Mouse (Mus musculus): ENCODE measurements at regions not wholly inside any gene's neighbourhood (a gene's known extent, or its start where the extent isn't known, plus 50 kb on each side); places are given as distances from the start of the nearest gene placed in this dataset.
A peak's percentile ranks its signal among the peaks of the same experiment; 100 is the strongest.

GRCm38 (mm10) chr5:118841210-118842016, 280.9 kb downstream of the Med13l start:
- no peaks in the 10 kb centered on the region for H3K4me1 ChIP-seq (ENCODE audit: control insufficient read depth, insufficient read depth, low read length)
- ATAC-seq (ENCODE audit: low read depth) (peak; percentile 79), DNase-seq (ENCODE audit: low spot score) (peak; percentile 91)
- 44% methylated on average over 21 of the region's 21 CpGs for WGBS
- no peak overlapping the region for H3K9ac ChIP-seq (ENCODE audit: low read depth, low read length)
- H3K36me3 ChIP-seq (ENCODE audit: control insufficient read depth, insufficient read depth, low read length): no peaks in the 10 kb centered on the region
- H3K9me3 ChIP-seq (ENCODE audit: control insufficient read depth, low read length): no peaks in the 10 kb centered on the region
- H3K4me2 ChIP-seq (ENCODE audit: low read depth, low read length): peak overlapping the region; percentile 7
- H3K27ac ChIP-seq (replicated peaks; ENCODE audit: low read depth, low read length): peak overlapping the region; percentile 53
- H3K27me3 ChIP-seq (replicated peaks; ENCODE audit: control insufficient read depth, insufficient read depth, low read length): no peaks in the 10 kb centered on the region
- H3K4me3 ChIP-seq (ENCODE audit: low read depth, low read length): no peak overlapping the region

GRCm38 (mm10) chr5:118842017-118842396, 281.5 kb downstream of the Med13l start:
- Histone ChIP-seq H3K36me3 (ENCODE audit: control insufficient read depth, insufficient read depth, low read length) (no peaks in the 10 kb centered on the region), H3K4me2 (ENCODE audit: low read depth, low read length) (no peak overlapping the region; the same call in 1 of the 2 replicates), H3K4me1 (ENCODE audit: control insufficient read depth, insufficient read depth, low read length) (no peaks in the 10 kb centered on the region), H3K9ac (ENCODE audit: low read depth, low read length) (no peak overlapping the region), H3K27me3 (replicated peaks; ENCODE audit: control insufficient read depth, insufficient read depth, low read length) (no peaks in the 10 kb centered on the region), H3K27ac (replicated peaks; ENCODE audit: low read depth, low read length) (peak overlapping the region; percentile 16; the same call in 1 of the 2 replicates), H3K9me3 (ENCODE audit: control insufficient read depth, low read length) (no peaks in the 10 kb centered on the region), H3K4me3 (ENCODE audit: low read depth, low read length) (no peak overlapping the region)
- WGBS: 33% methylated on average over 10 of the region's 10 CpGs
- ATAC-seq (ENCODE audit: low read depth): peak; percentile 78
- peak; percentile 93 for DNase-seq (ENCODE audit: low spot score)

- H3K4me1 ChIP-seq (ENCODE audit: control insufficient read depth, insufficient read depth, low read length): no peaks in the 10 kb centered on the region
- no peak for ATAC-seq (ENCODE audit: low read depth)
- H3K9ac ChIP-seq (ENCODE audit: low read depth, low read length): no peak overlapping the region
- WGBS: 62% methylated on average over 9 of the region's 12 CpGs
- H3K4me3 ChIP-seq (ENCODE audit: low read depth, low read length): no peak overlapping the region
- DNase-seq (ENCODE audit: low spot score): no peak
- no peaks in the 10 kb centered on the region for H3K27me3 ChIP-seq (replicated peaks; ENCODE audit: control insufficient read depth, insufficient read depth, low read length)
- no peak overlapping the region for H3K4me2 ChIP-seq (ENCODE audit: low read depth, low read length)
- H3K27ac ChIP-seq (replicated peaks; ENCODE audit: low read depth, low read length): no peak overlapping the region
- H3K36me3 ChIP-seq (ENCODE audit: control insufficient read depth, insufficient read depth, low read length): no peaks in the 10 kb centered on the region
- H3K9me3 ChIP-seq (ENCODE audit: control insufficient read depth, low read length): no peaks in the 10 kb centered on the region
Observed at GRCm38 (mm10) chr5:118857001-118857400, 296.5 kb downstream of the Med13l start.

GRCm38 (mm10) chr5:118861143-118861847, 300.8 kb downstream of the Med13l start:
- no peak overlapping the region for H3K4me2 ChIP-seq (ENCODE audit: low read depth, low read length)
- WGBS: 79% methylated on average over 13 of the region's 13 CpGs

GRCm38 (mm10) chr5:118867511-118867910, 307.0 kb downstream of the Med13l start:
- no peaks in the 10 kb centered on the region for H3K36me3 ChIP-seq (ENCODE audit: control insufficient read depth, insufficient read depth, low read length)
- WGBS: 87% methylated on average over 5 of the region's 5 CpGs
- H3K27me3 ChIP-seq (replicated peaks; ENCODE audit: control insufficient read depth, insufficient read depth, low read length): no peaks in the 10 kb centered on the region
- DNase-seq (ENCODE audit: low spot score) (no peak), ATAC-seq (ENCODE audit: low read depth) (no peak)
- H3K27ac ChIP-seq (replicated peaks; ENCODE audit: low read depth, low read length): no peak overlapping the region
- H3K4me2 ChIP-seq (ENCODE audit: low read depth, low read length): no peak overlapping the region
- 0 out of 2 replicates have a peak, but pooled peaks cover 3% of the 10 kb centered on the region for H3K4me1 ChIP-seq (ENCODE audit: control insufficient read depth, insufficient read depth, low read length)
- no peak overlapping the region for H3K9ac ChIP-seq (ENCODE audit: low read depth, low read length)
- peaks cover 6% of the 10 kb centered on the region; the same call in 1 of the 2 replicates for H3K9me3 ChIP-seq (ENCODE audit: control insufficient read depth, low read length)
- H3K4me3 ChIP-seq (ENCODE audit: low read depth, low read length): no peak overlapping the region

More at GRCm38 (mm10) chr5:118861143-118861847, 300.8 kb downstream of the Med13l start:
- ATAC-seq (ENCODE audit: low read depth) (no peak), DNase-seq (ENCODE audit: low spot score) (no peak)
- no peaks in the 10 kb centered on the region for H3K4me1 ChIP-seq (ENCODE audit: control insufficient read depth, insufficient read depth, low read length)
- no peaks in the 10 kb centered on the region for H3K36me3 ChIP-seq (ENCODE audit: control insufficient read depth, insufficient read depth, low read length)
- no peak overlapping the region for H3K9ac ChIP-seq (ENCODE audit: low read depth, low read length)
- no peaks in the 10 kb centered on the region for H3K27me3 ChIP-seq (replicated peaks; ENCODE audit: control insufficient read depth, insufficient read depth, low read length)
- no peak overlapping the region for H3K27ac ChIP-seq (replicated peaks; ENCODE audit: low read depth, low read length)
- no peak overlapping the region for H3K4me3 ChIP-seq (ENCODE audit: low read depth, low read length)
- H3K9me3 ChIP-seq (ENCODE audit: control insufficient read depth, low read length): peaks cover 10% of the 10 kb centered on the region; the same call in 1 of the 2 replicates

- no peak overlapping the region for H3K9ac ChIP-seq (ENCODE audit: low read depth, low read length)
- peak; percentile 55; the same call in 1 of the 2 replicates for ATAC-seq (ENCODE audit: low read depth)
- 52% methylated on average over 9 of the region's 9 CpGs for WGBS
Observed at GRCm38 (mm10) chr5:118869330-118869729, 308.9 kb downstream of the Med13l start.

GRCm38 (mm10) chr5:118873871-118874270, 313.4 kb downstream of the Med13l start:
- no peaks in the 10 kb centered on the region for H3K9me3 ChIP-seq (ENCODE audit: control insufficient read depth, low read length)
- WGBS: 52% methylated on average over 7 of the region's 7 CpGs
- H3K4me3 ChIP-seq (ENCODE audit: low read depth, low read length): no peak overlapping the region
- ATAC-seq (ENCODE audit: low read depth): no peak
- peak overlapping the region; percentile 48; the same call in 1 of the 2 replicates for H3K9ac ChIP-seq (ENCODE audit: low read depth, low read length)
- no peak for DNase-seq (ENCODE audit: low spot score)
- H3K27ac ChIP-seq (replicated peaks; ENCODE audit: low read depth, low read length): no peak overlapping the region
- no peaks in the 10 kb centered on the region for H3K36me3 ChIP-seq (ENCODE audit: control insufficient read depth, insufficient read depth, low read length)
- H3K4me1 ChIP-seq (ENCODE audit: control insufficient read depth, insufficient read depth, low read length): 0 out of 2 replicates have a peak, but pooled peaks cover 3% of the 10 kb centered on the region
- H3K4me2 ChIP-seq (ENCODE audit: low read depth, low read length): peak overlapping the region; percentile 29
- H3K27me3 ChIP-seq (replicated peaks; ENCODE audit: control insufficient read depth, insufficient read depth, low read length): peaks cover 29% of the 10 kb centered on the region

More at GRCm38 (mm10) chr5:118869330-118869729, 308.9 kb downstream of the Med13l start:
- no peaks in the 10 kb centered on the region for H3K9me3 ChIP-seq (ENCODE audit: control insufficient read depth, low read length)
- 0 out of 2 replicates have a peak, but pooled peaks cover 3% of the 10 kb centered on the region for H3K4me1 ChIP-seq (ENCODE audit: control insufficient read depth, insufficient read depth, low read length)
- peaks cover 5% of the 10 kb centered on the region; the same call in 1 of the 2 replicates for H3K27me3 ChIP-seq (replicated peaks; ENCODE audit: control insufficient read depth, insufficient read depth, low read length)
- H3K36me3 ChIP-seq (ENCODE audit: control insufficient read depth, insufficient read depth, low read length): no peaks in the 10 kb centered on the region
- peak; percentile 58 for DNase-seq (ENCODE audit: low spot score)
- H3K4me2 ChIP-seq (ENCODE audit: low read depth, low read length): no peak overlapping the region
- H3K27ac ChIP-seq (replicated peaks; ENCODE audit: low read depth, low read length): no peak overlapping the region
- H3K4me3 ChIP-seq (ENCODE audit: low read depth, low read length): no peak overlapping the region

- H3K9me3 ChIP-seq (ENCODE audit: control insufficient read depth, low read length): no peaks in the 10 kb centered on the region
- H3K4me1 ChIP-seq (ENCODE audit: control insufficient read depth, insufficient read depth, low read length): no peaks in the 10 kb centered on the region
- H3K4me2 ChIP-seq (ENCODE audit: low read depth, low read length): peak overlapping the region; percentile 43
- no peak for ATAC-seq (ENCODE audit: low read depth)
- peak overlapping the region; percentile 58; the same call in 1 of the 2 replicates for H3K27ac ChIP-seq (replicated peaks; ENCODE audit: low read depth, low read length)
- 53% methylated on average over 10 of the region's 10 CpGs for WGBS
- peak; percentile 13 for DNase-seq (ENCODE audit: low spot score)
- no peak overlapping the region for H3K4me3 ChIP-seq (ENCODE audit: low read depth, low read length)
- H3K36me3 ChIP-seq (ENCODE audit: control insufficient read depth, insufficient read depth, low read length): no peaks in the 10 kb centered on the region
- H3K9ac ChIP-seq (ENCODE audit: low read depth, low read length): peak overlapping the region; percentile 45
- H3K27me3 ChIP-seq (replicated peaks; ENCODE audit: control insufficient read depth, insufficient read depth, low read length): peaks cover 32% of the 10 kb centered on the region
Observed at GRCm38 (mm10) chr5:118875096-118875637, 314.7 kb downstream of the Med13l start.

All from embryonic facial prominence, embryonic 14.5 days (tissue).